Mouse (Mus musculus) G1E (cell line): ENCODE data around the gene Sumf2. TPM values are rescaled to one million over a fixed set of nuclear protein-coding genes. Genes with fewer than 3 reads are reported as not detected.

Source experiments
- ATAC-seq: 2 replicates; pipeline ENCODE4 v1.8.0; 2016; ENCODE audit warnings: mild to moderate bottlenecking; ENCODE audit not compliant: insufficient number of reproducible peaks, poor library complexity, low FRiP score, severe bottlenecking; ENCODE audit errors: extremely low read depth
- DNase-seq: peaks from one replicate; pipeline ENCODE4 v3.0.0; 2012; ENCODE audit warnings: low spot score
- H3K27me3 ChIP-seq: 2 replicates; pipeline ENCODE4 v1.6.1; 2012; ENCODE audit warnings: mild to moderate bottlenecking, low read length, inconsistent platforms; ENCODE audit not compliant: insufficient read depth
- H3K36me3 ChIP-seq: replicated peaks from 2 replicates; pipeline ENCODE3; 2012; ENCODE audit warnings: mild to moderate bottlenecking, inconsistent platforms
- H3K4me1 ChIP-seq: 2 replicates; pipeline ENCODE4 v1.6.1; 2012; ENCODE audit warnings: low read depth, low read length, inconsistent platforms, mixed read lengths; ENCODE audit not compliant: insufficient read depth
- H3K4me3 ChIP-seq: 2 replicates; pipeline ENCODE4 v1.5.1; 2012; ENCODE audit warnings: low read depth, mild to moderate bottlenecking, inconsistent platforms, low read length, moderate library complexity, mixed read lengths
- H3K9me3 ChIP-seq: replicated peaks from 2 replicates; pipeline ENCODE4 v1.6.1; 2012; ENCODE audit warnings: inconsistent platforms
- CTCF ChIP-seq: IDR thresholded peaks from 2 replicates; pipeline ENCODE4 v1.5.1; 2012; ENCODE audit warnings: low read depth, low read length, inconsistent platforms, mixed read lengths
- GATA1 ChIP-seq: IDR thresholded peaks from 2 replicates; pipeline ENCODE4 v1.6.1; 2012; ENCODE audit warnings: borderline replicate concordance, low read length, inconsistent platforms, mixed read lengths
- GATA2 ChIP-seq: IDR thresholded peaks from 2 replicates; pipeline ENCODE4 v1.6.1; 2012; ENCODE audit warnings: low read depth, low read length, inconsistent platforms, borderline replicate concordance
- POLR2AphosphoS5 ChIP-seq: IDR thresholded peaks from 2 replicates; pipeline ENCODE4 v1.6.1; 2012; ENCODE audit warnings: low read depth, low read length, inconsistent platforms; ENCODE audit not compliant: insufficient replicate concordance
- TAL1 ChIP-seq: conservative IDR thresholded peaks from 2 replicates; pipeline ENCODE4 v1.6.1; 2012; ENCODE audit warnings: low read depth, low read length, inconsistent platforms, mixed read lengths
- polyA plus RNA-seq: library from polyadenylated mRNA; stranded (reverse); fragments of >175 nt; gene quantifications from 2 replicates; pipeline ENCODE4 v1.2.3, GENCODE M21; 2012
- total RNA-seq, 2 experiments: library from RNA; stranded (forward) in 1 of 2; stranded (reverse) in 1 of 2; fragments of 200-1000 nt in 1 of 2; fragments of >200 nt in 1 of 2; fragmentation: Nextera tagmentation in 1 of 2; gene quantifications; 2 replicates each; pipeline ENCODE4 v1.2.3; 2014 to 2017

Gene Sumf2
- total RNA-seq (2014; fragmentation: Nextera tagmentation) (9.6 and 12.7 TPM in 2 replicates), total RNA-seq (2017) (15.7 and 20.9 TPM in 2 replicates), polyA plus RNA-seq (23.5 and 25.0 TPM in 2 replicates)

DNA sequence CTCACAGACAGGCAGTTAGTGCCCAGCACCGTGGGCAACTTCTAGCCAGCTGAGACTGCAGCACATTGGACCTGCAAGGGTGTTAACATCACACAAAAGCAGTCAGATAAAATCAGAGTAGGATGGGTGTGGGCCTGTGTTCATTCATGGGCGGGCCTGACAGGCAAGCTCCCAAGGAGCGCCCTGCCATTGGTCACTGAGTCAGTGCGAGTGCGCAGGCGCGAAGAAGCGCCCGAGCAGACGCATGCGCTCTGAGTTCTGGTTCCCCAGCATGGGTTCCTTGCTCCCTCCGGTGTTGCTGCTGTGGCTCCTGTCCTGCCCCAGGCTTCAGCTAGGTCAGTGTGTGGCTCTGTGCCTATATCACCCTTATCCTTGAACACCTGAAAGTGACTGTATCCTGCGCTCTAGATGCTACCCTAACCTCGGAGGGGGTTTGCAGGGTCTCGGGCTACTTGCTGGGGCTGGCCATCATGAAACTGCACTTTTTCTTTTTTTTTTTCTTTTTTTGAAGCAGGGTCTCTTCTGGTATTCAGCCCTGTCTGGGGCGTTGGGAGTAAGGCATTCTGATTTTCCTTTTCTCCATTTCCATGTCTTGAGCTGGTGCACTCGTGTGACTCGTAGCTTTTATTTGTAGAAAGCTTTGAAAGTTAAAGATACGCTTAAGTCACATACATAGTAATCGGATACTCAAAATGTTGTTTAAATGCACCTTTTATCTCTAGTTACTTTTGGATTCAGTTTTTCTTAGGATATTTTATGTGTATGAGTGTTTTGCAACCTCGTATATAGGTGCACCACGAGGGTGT is at the start of gene Sumf2:
Sumf2 (plus strand) TSS at position 235 of the 806 bp plus-strand sequence.
- DNase-seq (peak; percentile 90), ATAC-seq (peak; percentile 95)
- Histone ChIP-seq H3K9me3 (peaks cover 4% of the 10 kb centered on the region), H3K4me1 (peaks cover 23% of the 10 kb centered on the region), H3K36me3 (peaks cover 51% of the 10 kb centered on the region), H3K27me3 (no peaks in the 10 kb centered on the region), H3K4me3 (peak within 1 kb of the TSS; percentile 74)
- TF ChIP-seq POLR2AphosphoS5 (peak; percentile 88), GATA2 (no peak)

DNA sequence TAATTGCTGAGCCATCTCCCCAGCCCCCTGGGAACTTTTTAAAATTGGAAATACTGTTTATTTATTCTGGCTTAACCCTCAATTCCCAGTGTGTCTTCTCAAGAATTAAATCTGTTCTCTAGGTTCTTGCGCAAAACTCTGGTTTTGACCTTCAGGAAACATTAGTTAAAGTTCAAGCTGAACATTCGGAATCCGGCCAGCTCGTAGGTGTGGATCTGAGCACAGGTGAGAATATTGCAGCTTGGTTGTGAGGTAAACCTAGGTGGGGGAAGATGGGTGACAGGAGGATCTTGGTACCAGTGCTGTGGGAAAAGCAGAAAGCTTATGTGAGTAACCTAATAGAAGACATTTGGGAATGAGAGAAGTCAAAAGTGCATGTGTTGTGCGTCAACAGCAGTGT is 1.9 kb upstream of the Sumf2 start:
- DNase-seq = no peak

DNA sequence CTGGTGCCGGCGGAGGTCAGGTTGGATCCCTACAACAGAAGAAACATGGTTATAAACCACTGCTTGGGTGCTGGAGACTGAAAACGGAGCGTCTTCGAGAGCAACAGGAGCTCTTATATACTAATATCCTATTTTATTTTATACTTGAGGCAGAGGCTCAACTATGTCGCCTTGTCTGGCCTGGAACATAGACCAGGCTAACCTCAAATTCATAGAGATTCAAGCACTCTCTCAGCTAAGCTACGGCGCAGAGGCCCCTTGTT is 703 bp downstream of the Sumf2 start:
- DNase-seq (no peak), ATAC-seq (no peak)
- Histone ChIP-seq H3K27me3 (no peaks in the 10 kb centered on the region), H3K4me1 (peaks cover 23% of the 10 kb centered on the region), H3K9me3 (peaks cover 4% of the 10 kb centered on the region), H3K4me3 (peak overlapping the region; percentile 74), H3K36me3 (peaks cover 53% of the 10 kb centered on the region)
- TF ChIP-seq TAL1 (no peak), GATA1 (no peak), POLR2AphosphoS5 (no peak), GATA2 (no peak)

More for the DNA sequence above, 1.9 kb upstream of the Sumf2 start:
- ATAC-seq = no peak
- Histone ChIP-seq H3K27me3 (no peaks in the 10 kb centered on the region), H3K9me3 (peaks cover 4% of the 10 kb centered on the region), H3K4me1 (peaks cover 23% of the 10 kb centered on the region), H3K36me3 (peaks cover 34% of the 10 kb centered on the region), H3K4me3 (no peak overlapping the region)
- no peak for TF ChIP-seq GATA1
- no peak for TF ChIP-seq CTCF
- no peak for TF ChIP-seq TAL1
- no peak for TF ChIP-seq GATA2
- TF ChIP-seq POLR2AphosphoS5 = no peak

DNA sequence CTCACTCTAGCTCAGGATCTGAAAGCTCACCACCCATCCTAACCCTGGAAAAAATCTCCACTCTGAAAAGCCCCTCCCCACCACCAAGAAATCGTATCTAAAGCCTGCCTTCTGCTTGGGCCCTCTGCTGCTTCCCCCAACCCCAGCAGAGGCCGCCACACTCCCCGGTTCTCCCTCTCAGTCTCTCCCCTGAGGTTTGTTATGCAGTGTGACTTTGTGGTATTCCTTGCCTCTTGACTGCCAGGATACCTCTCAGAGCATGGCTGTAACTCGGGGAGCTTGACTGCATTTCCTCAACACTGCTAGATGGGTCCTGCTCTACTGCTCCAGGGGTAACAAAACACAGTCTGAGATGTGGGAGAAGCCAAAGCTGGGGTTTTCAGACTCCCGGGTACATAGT is 8.4 kb downstream of the Sumf2 start:
- Histone ChIP-seq H3K9me3 (no peaks in the 10 kb centered on the region), H3K4me1 (no peaks in the 10 kb centered on the region; the same call in 1 of the 2 replicates), H3K4me3 (no peak overlapping the region), H3K36me3 (peaks cover 86% of the 10 kb centered on the region), H3K27me3 (no peaks in the 10 kb centered on the region)
- DNase-seq (no peak), ATAC-seq (no peak)
- TF ChIP-seq CTCF = no peak
- TF ChIP-seq TAL1 = no peak
- no peak for TF ChIP-seq GATA2
- TF ChIP-seq GATA1 = no peak

DNA sequence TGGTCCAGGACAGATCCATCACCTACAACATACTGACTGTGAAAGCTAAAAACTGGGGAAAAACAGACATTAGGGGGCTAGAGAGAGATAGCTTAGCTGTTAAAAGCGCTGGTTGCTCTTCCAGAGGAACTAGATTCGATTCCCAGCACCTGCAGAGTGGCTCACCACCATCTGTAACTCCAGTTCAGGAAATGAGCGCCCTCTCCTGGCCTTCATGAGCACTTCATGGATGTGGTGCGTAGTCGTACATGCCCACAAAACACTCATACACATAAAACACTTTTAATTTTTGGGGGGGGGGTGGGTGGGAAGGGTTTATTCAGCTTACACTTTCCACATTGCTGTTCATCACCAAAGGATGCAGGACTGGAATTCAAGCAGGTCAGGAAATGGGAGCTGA is 9.6 kb downstream of the Sumf2 start:
- DNase-seq (no peak), ATAC-seq (no peak)
- Histone ChIP-seq H3K36me3 (peaks cover 88% of the 10 kb centered on the region), H3K4me3 (no peak overlapping the region), H3K4me1 (no peaks in the 10 kb centered on the region; the same call in 1 of the 2 replicates), H3K27me3 (no peaks in the 10 kb centered on the region), H3K9me3 (no peaks in the 10 kb centered on the region)
- TF ChIP-seq GATA2 = no peak
- TF ChIP-seq POLR2AphosphoS5 = no peak
- TF ChIP-seq CTCF = no peak
- no peak for TF ChIP-seq GATA1
- no peak for TF ChIP-seq TAL1

DNA sequence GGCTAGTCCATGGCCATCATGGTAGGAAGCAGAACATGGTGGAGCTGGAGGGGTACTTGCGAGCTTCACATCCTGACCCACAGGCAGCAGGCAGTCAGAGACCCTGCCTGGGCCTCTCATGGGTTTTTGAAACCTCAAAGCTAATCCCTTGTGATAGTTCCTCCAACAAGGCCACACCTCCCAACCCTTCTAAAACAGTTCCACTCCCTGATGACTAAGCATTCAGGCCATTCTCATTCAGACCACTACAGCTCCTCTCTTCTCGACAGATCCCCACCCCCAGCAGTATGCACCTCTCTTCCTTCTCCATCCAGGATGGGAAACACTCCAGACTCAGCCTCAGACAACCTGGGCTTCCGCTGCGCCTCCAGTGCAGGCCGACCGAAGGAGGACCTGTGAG is 15.5 kb downstream of the Sumf2 start:
- DNase-seq = no peak
- no peak for ATAC-seq
- no peaks in the 10 kb centered on the region; the same call in 1 of the 2 replicates for H3K27me3 ChIP-seq
- TF ChIP-seq GATA1 (no peak), CTCF (no peak), GATA2 (no peak), TAL1 (no peak), POLR2AphosphoS5 (no peak)
- H3K36me3 ChIP-seq = peaks cover 57% of the 10 kb centered on the region
- H3K4me3 ChIP-seq = no peak overlapping the region
- peaks cover 9% of the 10 kb centered on the region for H3K9me3 ChIP-seq
- H3K4me1 ChIP-seq = no peaks in the 10 kb centered on the region; the same call in 1 of the 2 replicates
